Mouse (Mus musculus): ENCODE results near the gene Pla2g4d.
"Not testable (repeated sequence)": the region's sequence is repeated elsewhere in the genome, so short reads cannot be mapped to it uniquely, and the experiment has no call there.

Gene Pla2g4d

GRCm38 (mm10) chr2:120261346-120261745, 27.7 kb downstream of the Pla2g4d start:
- no peak for DNase-seq (ENCODE audit: low spot score)

GRCm38 (mm10) chr2:120256259-120256658, 32.7 kb downstream of the Pla2g4d start:
- no peak for DNase-seq (ENCODE audit: low spot score)

- peak; percentile 2 for DNase-seq (ENCODE audit: low spot score)
These were observed 36.4 kb downstream of the Pla2g4d start for GRCm38 (mm10) chr2:120252644-120253043.

GRCm38 (mm10) chr2:120245421-120246016, 43.5 kb downstream of the Pla2g4d start:
- no peak for DNase-seq (ENCODE audit: low spot score)

GRCm38 (mm10) chr2:120244679-120245420, 44.1 kb downstream of the Pla2g4d start, which contains the start of gene Pla2g4e:
Gene Pla2g4e (minus strand): TSS chr2:120245335.
- DNase-seq (ENCODE audit: low spot score) = no peak

- DNase-seq (ENCODE audit: low spot score) = no peak
These were observed 45.0 kb downstream of the Pla2g4d start for GRCm38 (mm10) chr2:120243995-120244394.

GRCm38 (mm10) chr2:120242791-120243467, 46.1 kb downstream of the Pla2g4d start:
- no peak for DNase-seq (ENCODE audit: low spot score)

GRCm38 (mm10) chr2:120238733-120239132, 50.3 kb downstream of the Pla2g4d start:
- DNase-seq (ENCODE audit: low spot score) = not testable (repeated sequence)

GRCm38 (mm10) chr2:120237784-120238183, 51.2 kb downstream of the Pla2g4d start:
- DNase-seq (ENCODE audit: low spot score) = no peak

- no peak for DNase-seq (ENCODE audit: low spot score)
These were observed 52.9 kb downstream of the Pla2g4d start for GRCm38 (mm10) chr2:120235947-120236640.

- no peak for DNase-seq (ENCODE audit: low spot score)
These were observed 53.6 kb downstream of the Pla2g4d start for GRCm38 (mm10) chr2:120235381-120235780.

GRCm38 (mm10) chr2:120231642-120232041, 57.4 kb downstream of the Pla2g4d start:
- DNase-seq (ENCODE audit: low spot score) = no peak
